Mouse (Mus musculus) kidney, embryonic 14.5 days (tissue): ENCODE measurements at regions not wholly inside any gene's neighbourhood (a gene's known extent, or its start where the extent isn't known, plus 50 kb on each side); places are given as distances from the start of the nearest gene placed in this dataset.

Source experiments
- ATAC-seq: fragments of 200-750 bp; cut with Nextera tagmentation; 2 replicates; pipeline ENCODE4 v1.8.0; 2017; ENCODE audit warnings: moderate number of reproducible peaks, mild to moderate bottlenecking, moderate TSS enrichment, moderate library complexity; ENCODE audit not compliant: low FRiP score, low TSS enrichment
- H3K27ac ChIP-seq: fragments of 300-500 bp; sonication (generic); 2 replicates; pipeline ENCODE4 v1.5.1; 2014; ENCODE audit warnings: low read depth, mild to moderate bottlenecking, low read length, moderate library complexity, mixed read lengths
- H3K27me3 ChIP-seq: fragments of 300-500 bp; sonication (generic); 2 replicates; pipeline ENCODE4 v1.6.1; 2014; ENCODE audit warnings: mild to moderate bottlenecking, low read length; ENCODE audit not compliant: control insufficient read depth, insufficient read depth
- H3K36me3 ChIP-seq: fragments of 300-500 bp; sonication (generic); 2 replicates; pipeline ENCODE4 v1.6.1; 2014; ENCODE audit warnings: low read length, mixed read lengths; ENCODE audit not compliant: control insufficient read depth, insufficient read depth
- H3K4me1 ChIP-seq: fragments of 300-500 bp; sonication (generic); 2 replicates; pipeline ENCODE4 v1.6.1; 2014; ENCODE audit warnings: low read length, mixed read lengths; ENCODE audit not compliant: control insufficient read depth, insufficient read depth
- H3K4me2 ChIP-seq: fragments of 300-500 bp; sonication (generic); replicated peaks from 2 replicates; pipeline ENCODE4 v1.6.1; 2014; ENCODE audit warnings: low read depth, mild to moderate bottlenecking, low read length
- H3K4me3 ChIP-seq: fragments of 300-500 bp; sonication (generic); 2 replicates; pipeline ENCODE4 v1.5.1; 2014; ENCODE audit warnings: mild to moderate bottlenecking, low read length
- H3K9ac ChIP-seq: fragments of 300-500 bp; sonication (generic); 2 replicates; pipeline ENCODE4 v1.6.1; 2014; ENCODE audit warnings: low read depth, mild to moderate bottlenecking, low read length, moderate library complexity
- H3K9me3 ChIP-seq: fragments of 300-500 bp; sonication (generic); 2 replicates; pipeline ENCODE4 v1.6.1; 2016; ENCODE audit warnings: low read length; ENCODE audit not compliant: control insufficient read depth
- WGBS: fragments of 180-500 bp; shearing (Covaris S2); extraction: QIAGEN DNeasy Blood & Tissue Kit; methylation state at CpG from one replicate; pipeline ENCODE4 v1.1.7; 2014; 5-methylcytosine and 5-hydroxymethylcytosine counted together

GRCm38 (mm10) chr14:76817189-76817772, 219.3 kb upstream of the Ccdc122 start:
- Histone ChIP-seq H3K4me3 (no peak overlapping the region), H3K4me2 (no peak overlapping the region), H3K4me1 (peaks cover 31% of the 10 kb centered on the region), H3K27me3 (no peaks in the 10 kb centered on the region), H3K9me3 (no peaks in the 10 kb centered on the region), H3K36me3 (no peaks in the 10 kb centered on the region), H3K27ac (no peak overlapping the region), H3K9ac (no peak overlapping the region)
- ATAC-seq = no peak
- 46% methylated on average over 5 of the region's 5 CpGs for WGBS

GRCm38 (mm10) chr14:76816666-76817065, 219.9 kb upstream of the Ccdc122 start:
- WGBS = 86% methylated on average over 2 of the region's 2 CpGs
- H3K27ac ChIP-seq = no peak overlapping the region
- no peaks in the 10 kb centered on the region for H3K36me3 ChIP-seq
- no peak overlapping the region for H3K4me2 ChIP-seq
- H3K9ac ChIP-seq = no peak overlapping the region
- H3K4me1 ChIP-seq = peaks cover 34% of the 10 kb centered on the region
- no peaks in the 10 kb centered on the region for H3K27me3 ChIP-seq
- H3K4me3 ChIP-seq = no peak overlapping the region
- no peaks in the 10 kb centered on the region for H3K9me3 ChIP-seq
- ATAC-seq = no peak

GRCm38 (mm10) chr14:76812155-76812875, 224.3 kb upstream of the Ccdc122 start:
- 62% methylated on average over 14 of the region's 14 CpGs for WGBS

GRCm38 (mm10) chr14:76810697-76811589, 225.6 kb upstream of the Ccdc122 start:
- Histone ChIP-seq H3K27ac (0 out of 2 replicates have a peak overlapping the region, but pooled peaks have one; percentile 30), H3K9ac (no peak overlapping the region), H3K4me3 (no peak overlapping the region), H3K4me2 (peak overlapping the region; percentile 18), H3K9me3 (peaks cover 3% of the 10 kb centered on the region; the same call in 1 of the 2 replicates), H3K36me3 (no peaks in the 10 kb centered on the region), H3K4me1 (peaks cover 13% of the 10 kb centered on the region; the same call in 1 of the 2 replicates), H3K27me3 (no peaks in the 10 kb centered on the region)
- ATAC-seq = peak; percentile 74
- 22% methylated on average over 21 of the region's 21 CpGs for WGBS

More at GRCm38 (mm10) chr14:76812155-76812875, 224.3 kb upstream of the Ccdc122 start:
- Histone ChIP-seq H3K4me3 (no peak overlapping the region), H3K27ac (no peak overlapping the region), H3K4me1 (peaks cover 18% of the 10 kb centered on the region), H3K36me3 (no peaks in the 10 kb centered on the region), H3K9ac (0 out of 2 replicates have a peak overlapping the region, but pooled peaks have one; percentile 2), H3K27me3 (no peaks in the 10 kb centered on the region), H3K9me3 (no peaks in the 10 kb centered on the region), H3K4me2 (no peak overlapping the region)
- ATAC-seq = no peak

- no peak overlapping the region for H3K27ac ChIP-seq
Observed at GRCm38 (mm10) chr14:76810041-76810440, 226.5 kb upstream of the Ccdc122 start.

GRCm38 (mm10) chr14:76809411-76809810, 227.2 kb upstream of the Ccdc122 start:
- H3K27ac ChIP-seq = no peak overlapping the region
- H3K27me3 ChIP-seq = no peaks in the 10 kb centered on the region
- peaks cover 13% of the 10 kb centered on the region; the same call in 1 of the 2 replicates for H3K4me1 ChIP-seq
- 95% methylated on average over 7 of the region's 7 CpGs for WGBS
- no peak overlapping the region for H3K9ac ChIP-seq
- peaks cover 3% of the 10 kb centered on the region; the same call in 1 of the 2 replicates for H3K9me3 ChIP-seq
- no peak for ATAC-seq
- H3K36me3 ChIP-seq = no peaks in the 10 kb centered on the region
- no peak overlapping the region for H3K4me2 ChIP-seq
- H3K4me3 ChIP-seq = no peak overlapping the region

More at GRCm38 (mm10) chr14:76810041-76810440, 226.5 kb upstream of the Ccdc122 start:
- H3K27me3 ChIP-seq = no peaks in the 10 kb centered on the region
- H3K4me2 ChIP-seq = no peak overlapping the region
- ATAC-seq = no peak
- no peaks in the 10 kb centered on the region for H3K36me3 ChIP-seq
- WGBS = 92% methylated on average over 3 of the region's 3 CpGs
- H3K4me1 ChIP-seq = peaks cover 13% of the 10 kb centered on the region; the same call in 1 of the 2 replicates
- H3K9me3 ChIP-seq = peaks cover 3% of the 10 kb centered on the region; the same call in 1 of the 2 replicates
- no peak overlapping the region for H3K9ac ChIP-seq
- no peak overlapping the region for H3K4me3 ChIP-seq

GRCm38 (mm10) chr14:76805151-76805785, 231.3 kb upstream of the Ccdc122 start:
- Histone ChIP-seq H3K4me1 (no peaks in the 10 kb centered on the region), H3K4me2 (no peak overlapping the region), H3K27me3 (no peaks in the 10 kb centered on the region), H3K4me3 (no peak overlapping the region), H3K36me3 (no peaks in the 10 kb centered on the region), H3K9me3 (peaks cover 3% of the 10 kb centered on the region; the same call in 1 of the 2 replicates), H3K9ac (no peak overlapping the region), H3K27ac (no peak overlapping the region)
- 33% methylated on average over 13 of the region's 13 CpGs for WGBS
- no peak for ATAC-seq

GRCm38 (mm10) chr14:76804447-76805150, 232.0 kb upstream of the Ccdc122 start:
- H3K9me3 ChIP-seq = peaks cover 3% of the 10 kb centered on the region; the same call in 1 of the 2 replicates
- no peaks in the 10 kb centered on the region for H3K4me1 ChIP-seq
- H3K27me3 ChIP-seq = no peaks in the 10 kb centered on the region
- WGBS = 45% methylated on average over 6 of the region's 6 CpGs
- no peaks in the 10 kb centered on the region for H3K36me3 ChIP-seq
- ATAC-seq = no peak
- H3K4me3 ChIP-seq = no peak overlapping the region
- no peak overlapping the region for H3K4me2 ChIP-seq
- H3K9ac ChIP-seq = no peak overlapping the region
- no peak overlapping the region; the same call in 1 of the 2 replicates for H3K27ac ChIP-seq
